Mouse (Mus musculus): ENCODE measurements at regions not wholly inside any gene's neighbourhood (a gene's known extent, or its start where the extent isn't known, plus 50 kb on each side); places are given as distances from the start of the nearest gene placed in this dataset.

DNA sequence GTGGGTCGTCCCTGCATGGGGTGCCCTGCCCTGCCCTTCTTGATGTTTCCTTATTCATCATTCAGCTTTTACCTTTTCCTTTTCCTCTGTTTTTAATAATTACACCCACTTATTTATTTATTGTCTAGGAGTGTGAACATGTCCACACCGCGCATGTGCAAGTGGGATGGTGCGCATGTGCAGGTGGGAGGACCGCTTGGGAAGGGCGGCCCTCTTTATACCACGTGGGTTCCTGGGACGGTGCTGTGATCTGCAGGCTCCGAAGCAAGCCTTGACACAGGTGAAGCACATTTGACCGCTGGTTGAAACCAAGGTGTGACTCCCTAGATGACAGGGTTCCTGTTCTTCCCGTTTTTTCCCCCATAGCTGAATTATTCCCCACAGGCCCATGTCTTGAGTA is 60.0 kb downstream of the Syf2 start:
- DNase-seq (ENCODE audit: extremely low spot score, low spot score), result no peak

DNA sequence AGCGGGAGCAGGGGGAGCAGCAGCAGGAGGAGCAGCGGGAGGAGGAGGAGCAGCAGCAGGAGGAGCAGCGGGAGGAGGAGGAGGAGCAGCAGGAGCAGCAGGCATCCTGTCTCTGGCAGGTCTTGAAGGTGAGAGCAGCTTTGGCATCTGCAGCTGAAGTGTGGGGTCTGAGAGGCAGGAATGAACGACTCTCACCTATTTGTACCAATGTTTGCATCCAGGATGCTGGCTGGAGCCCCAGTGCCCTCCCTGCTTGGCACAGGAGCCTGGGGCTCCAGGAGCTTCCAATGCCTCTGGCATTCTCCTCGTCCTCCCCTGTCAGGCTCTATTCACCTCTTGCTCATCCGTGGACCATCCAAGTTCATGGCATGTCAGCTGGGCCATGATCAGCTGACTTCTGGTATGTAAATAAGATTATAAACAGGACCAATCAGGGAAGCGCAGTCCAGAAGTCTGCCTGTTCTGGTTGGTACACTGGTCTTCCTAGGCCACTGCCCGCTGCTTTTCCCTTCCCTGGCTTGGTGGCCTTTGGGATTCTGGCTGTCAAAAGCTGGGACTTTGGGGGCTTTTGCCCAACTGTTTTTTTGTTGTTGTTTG is 62.9 kb downstream of the Syf2 start:
- DNase-seq (ENCODE audit: extremely low spot score, low spot score), result no peak

DNA sequence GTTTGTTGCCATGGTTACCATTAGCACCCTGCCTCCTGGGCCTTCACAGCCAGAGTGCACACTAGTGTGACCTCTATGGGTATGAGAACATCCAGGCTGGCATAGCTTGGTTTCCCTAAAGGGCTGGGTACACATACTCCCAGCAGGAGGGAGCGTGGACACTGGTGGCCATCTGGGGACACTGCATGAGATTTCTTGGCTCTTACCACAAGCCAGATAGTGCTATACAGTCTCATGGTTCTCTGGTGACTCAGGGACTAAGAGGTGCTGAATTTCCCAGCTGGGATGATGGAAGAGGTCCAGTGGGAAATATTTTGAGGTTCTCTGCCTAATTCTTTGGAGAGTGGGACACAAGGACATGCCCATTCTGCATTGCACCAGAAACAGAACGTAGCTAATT is 63.5 kb downstream of the Syf2 start:
- DNase-seq (ENCODE audit: extremely low spot score, low spot score), result no peak

GRCm38 (mm10) chr4:134994648-134995047 is 64.0 kb downstream of the Syf2 start:
- no peak for DNase-seq (ENCODE audit: extremely low spot score, low spot score)

- DNase-seq (ENCODE audit: extremely low spot score, low spot score), result no peak
Observed at GRCm38 (mm10) chr4:134995052-134995451, 64.4 kb downstream of the Syf2 start.

GRCm38 (mm10) chr4:134996121-134996520 is 65.4 kb downstream of the Syf2 start:
- no peak for DNase-seq (ENCODE audit: extremely low spot score, low spot score)

GRCm38 (mm10) chr4:134997461-134998434 is 67.0 kb downstream of the Syf2 start:
- DNase-seq (ENCODE audit: extremely low spot score, low spot score), result no peak

- no peak for DNase-seq (ENCODE audit: extremely low spot score, low spot score)
Observed at GRCm38 (mm10) chr4:134998928-134999658, 68.4 kb downstream of the Syf2 start.

GRCm38 (mm10) chr4:135002091-135002925 is 71.6 kb downstream of the Syf2 start:
- no peak for DNase-seq (ENCODE audit: extremely low spot score, low spot score)

DNA sequence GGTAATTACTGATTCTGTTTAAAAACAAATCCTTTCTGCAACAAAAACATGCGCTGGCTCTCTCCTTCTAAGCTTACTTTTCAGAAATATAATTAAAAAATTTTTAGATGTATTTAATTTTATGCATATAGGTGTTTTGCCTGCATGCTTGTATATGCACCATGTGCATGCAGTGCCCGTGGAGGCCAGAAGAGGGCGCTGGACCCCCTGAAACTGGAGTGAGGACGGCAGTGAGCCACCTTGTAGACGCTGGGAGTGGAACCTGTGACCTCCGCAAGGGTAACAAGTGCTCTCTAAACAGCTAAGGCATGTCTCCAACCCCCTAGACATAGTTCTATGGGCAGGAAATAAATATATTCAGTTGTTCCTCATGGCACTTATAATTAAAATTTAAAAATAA is 80.7 kb downstream of the Syf2 start:
- no peak for DNase-seq (ENCODE audit: extremely low spot score, low spot score)

DNA sequence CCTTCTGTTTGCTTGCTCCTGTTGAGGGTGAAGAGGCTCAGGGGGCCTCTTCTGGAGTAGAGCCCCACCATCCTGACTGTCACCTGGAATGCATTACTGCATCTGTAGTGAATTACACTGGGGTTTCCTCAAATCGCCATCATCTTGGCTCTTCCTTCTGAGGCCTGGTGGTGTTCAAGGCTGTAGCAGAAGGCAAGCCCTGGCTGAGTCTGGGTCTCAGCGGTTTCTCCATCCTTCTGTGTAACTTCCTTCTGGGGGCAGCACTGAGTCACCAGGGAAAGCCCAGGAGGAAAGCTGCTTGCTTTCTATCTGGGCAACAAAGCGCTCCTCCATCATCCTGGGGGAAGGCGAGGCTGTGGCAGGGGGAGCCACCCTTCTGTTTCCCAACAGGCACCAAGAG is 82.2 kb downstream of the Syf2 start:
- no peak for DNase-seq (ENCODE audit: extremely low spot score, low spot score)

DNA sequence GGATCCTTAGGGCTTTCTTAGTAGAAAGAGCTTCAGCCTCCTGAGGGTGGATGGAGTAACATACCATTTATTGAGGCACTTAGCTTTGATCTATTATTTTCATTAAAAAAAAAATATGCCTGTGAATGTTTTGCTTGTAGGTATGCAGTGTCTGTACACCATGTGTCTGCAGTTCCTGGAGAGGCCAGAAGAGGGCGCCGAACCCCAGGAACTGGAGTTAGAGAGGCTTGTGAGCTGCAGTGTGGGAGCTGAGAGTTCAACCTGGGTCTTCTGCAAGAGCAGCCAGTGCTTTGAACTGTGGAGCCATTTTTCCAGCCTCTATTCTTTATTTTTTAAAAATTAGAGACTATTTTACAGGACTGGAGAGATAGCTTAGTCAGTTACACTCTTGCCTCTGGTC is 83.2 kb downstream of the Syf2 start:
- no peak for DNase-seq (ENCODE audit: extremely low spot score, low spot score)

- DNase-seq (ENCODE audit: extremely low spot score, low spot score), result peak; percentile 64
Observed at GRCm38 (mm10) chr4:135018018-135018417, 87.3 kb downstream of the Syf2 start.

DNA sequence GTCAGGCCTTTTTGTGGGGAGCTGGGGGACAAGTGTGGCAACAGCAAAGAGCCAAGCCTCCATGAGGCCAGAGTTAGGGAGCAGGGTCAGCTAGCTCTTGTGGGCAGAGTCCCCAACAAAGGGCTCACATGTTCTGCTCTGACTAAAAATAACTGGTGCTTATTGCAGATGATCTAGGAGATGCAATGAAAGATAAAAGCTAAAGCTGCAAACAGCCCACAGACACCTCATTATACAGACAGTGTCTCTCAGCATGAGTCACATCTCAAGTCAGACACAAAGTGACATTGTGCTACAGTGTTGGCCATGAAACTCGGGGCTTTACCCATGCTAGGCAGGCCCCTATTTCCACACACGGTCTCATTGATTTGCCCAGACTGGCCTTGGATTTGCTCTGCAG is 88.4 kb downstream of the Syf2 start:
- no peak for DNase-seq (ENCODE audit: extremely low spot score, low spot score)

- DNase-seq (ENCODE audit: extremely low spot score, low spot score), result no peak
Observed at GRCm38 (mm10) chr4:135020262-135020991, 89.7 kb downstream of the Syf2 start.

GRCm38 (mm10) chr4:135023200-135023599 is 92.5 kb downstream of the Syf2 start:
- DNase-seq (ENCODE audit: extremely low spot score, low spot score), result no peak

- no peak for DNase-seq (ENCODE audit: extremely low spot score, low spot score)
Observed at GRCm38 (mm10) chr4:135025802-135026201, 94.7 kb upstream of the Runx3 start.

DNA sequence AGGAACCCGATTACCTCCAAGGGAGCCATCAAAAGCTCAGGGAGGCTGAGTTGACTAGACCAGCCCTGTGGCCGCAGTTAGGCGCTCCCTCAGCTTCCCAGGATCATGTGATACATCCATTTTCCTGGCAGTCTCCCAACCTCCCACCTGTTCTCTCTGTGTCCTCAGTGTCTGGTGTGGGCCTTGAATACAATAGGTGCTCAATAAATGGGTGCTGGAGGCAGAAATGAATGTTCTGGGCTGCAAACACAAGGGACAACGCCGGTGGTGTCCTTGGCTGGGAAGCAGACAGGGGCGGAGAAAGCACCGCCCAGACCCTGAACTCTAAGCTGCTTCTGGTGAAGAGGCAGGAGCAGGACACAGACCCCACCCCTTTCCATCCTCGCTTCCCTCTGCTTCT is 93.3 kb upstream of the Runx3 start:
- no peak for DNase-seq (ENCODE audit: extremely low spot score, low spot score)

GRCm38 (mm10) chr4:135029723-135030122 is 90.7 kb upstream of the Runx3 start:
- no peak for DNase-seq (ENCODE audit: extremely low spot score, low spot score)

GRCm38 (mm10) chr4:135032461-135032860 is 88.0 kb upstream of the Runx3 start:
- DNase-seq (ENCODE audit: extremely low spot score, low spot score), result no peak

DNA sequence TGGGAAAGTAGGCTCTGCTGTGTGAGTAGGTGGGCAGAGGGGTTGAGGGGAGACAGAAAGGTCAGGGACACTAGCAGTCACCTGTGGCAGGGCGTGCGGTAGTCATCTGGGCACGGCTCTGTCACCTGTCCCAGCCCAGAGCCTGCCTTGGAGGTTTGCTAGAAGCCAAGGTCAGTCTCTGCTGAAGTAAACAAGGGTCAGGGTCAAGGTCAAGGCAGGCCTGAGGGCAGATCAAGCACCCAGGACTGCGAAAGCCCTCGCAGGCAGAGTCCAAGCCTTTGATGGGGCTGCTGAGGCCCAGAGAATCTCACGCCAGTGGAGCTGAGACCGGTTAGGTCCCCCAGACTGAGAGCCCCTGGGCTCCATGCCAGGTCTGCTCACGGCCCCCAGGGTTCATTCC is 87.2 kb upstream of the Runx3 start:
- DNase-seq (ENCODE audit: extremely low spot score, low spot score), result no peak
